Mouse (Mus musculus): ENCODE results near the gene Sgpp2. TPM values are rescaled to one million over a fixed set of nuclear protein-coding genes. Genes with fewer than 3 reads are reported as not detected.
A peak's percentile ranks its signal among the peaks of the same experiment; 100 is the strongest.

Gene Sgpp2
- total RNA-seq, 1 experiment = 0.22 TPM

- Histone ChIP-seq H3K36me3 (ENCODE audit: control insufficient read depth, insufficient read depth, low read length, poor library complexity, severe bottlenecking) (no peaks in the 10 kb centered on the region), H3K27ac (ENCODE audit: insufficient read depth, low read depth, low read length, poor library complexity, severe bottlenecking) (no peak overlapping the region), H3K4me3 (ENCODE audit: insufficient read depth in 1 of 2, low read depth in 1 of 2, low read length in 2 of 2, poor library complexity in 1 of 2, severe bottlenecking in 1 of 2) (peak overlapping the region; percentile 64 to 73), H3K4me1 (ENCODE audit: control insufficient read depth in 2 of 2, insufficient read depth in 2 of 2, low read length in 2 of 2, poor library complexity in 1 of 2) (peaks cover 2% of the 10 kb centered on the region in 2 experiments; a peak in 1 of 4 replicates), H3K9me3 (ENCODE audit: control insufficient read depth, insufficient read depth, low read depth, low read length) (no peaks in the 10 kb centered on the region), H3K9ac (ENCODE audit: insufficient read depth, low read depth, low read length, poor library complexity, severe bottlenecking) (no peak overlapping the region)
- no peak for TF ChIP-seq ZC3H11A (IDR thresholded peaks at IDR 0.05; ENCODE audit: borderline replicate concordance, low read depth, low read length)
- TF ChIP-seq HCFC1 (IDR thresholded peaks at IDR 0.05; ENCODE audit: borderline replicate concordance, insufficient read depth, low read length) = no peak
- no peak for TF ChIP-seq MAFK (IDR thresholded peaks at IDR 0.05; ENCODE audit: insufficient read depth, low read depth, low read length)
- TF ChIP-seq ZNF384 (IDR thresholded peaks at IDR 0.05; ENCODE audit: low read depth, low read length) = no peak
- TF ChIP-seq CHD2 (IDR thresholded peaks at IDR 0.05; ENCODE audit: low read depth, low read length) = no peak
- peak; percentile 47 for DNase-seq (ENCODE audit: low read depth, low spot score)
- in situ Hi-C loops (cut with MboI; ENCODE audit: low sequenced_read_pairs in 2 of 2, unreplicated experiment in 2 of 2) = loop anchor here in 1 of 2 experiments (5.0 kb wide), 1 partner anchor 99 kb away; no protein-coding TSS in a partner anchor
Observed at GRCm38 (mm10) chr1:78310861-78311341, 756 bp downstream of the Sgpp2 start.

GRCm38 (mm10) chr1:78311482-78311881 is 1.3 kb downstream of the Sgpp2 start:
- H3K27ac ChIP-seq (ENCODE audit: insufficient read depth, low read depth, low read length, poor library complexity, severe bottlenecking) = no peak overlapping the region
- H3K4me1 ChIP-seq (ENCODE audit: control insufficient read depth in 2 of 2, insufficient read depth in 2 of 2, low read length in 2 of 2, poor library complexity in 1 of 2) = peaks cover 2% of the 10 kb centered on the region in 2 experiments; a peak in 1 of 4 replicates
- no peaks in the 10 kb centered on the region for H3K9me3 ChIP-seq (ENCODE audit: control insufficient read depth, insufficient read depth, low read depth, low read length)
- no peaks in the 10 kb centered on the region for H3K36me3 ChIP-seq (ENCODE audit: control insufficient read depth, insufficient read depth, low read length, poor library complexity, severe bottlenecking)
- no peak overlapping the region for H3K9ac ChIP-seq (ENCODE audit: insufficient read depth, low read depth, low read length, poor library complexity, severe bottlenecking)
- TF ChIP-seq ZNF384 (IDR thresholded peaks at IDR 0.05; ENCODE audit: low read depth, low read length) = no peak
- TF ChIP-seq HCFC1 (IDR thresholded peaks at IDR 0.05; ENCODE audit: borderline replicate concordance, insufficient read depth, low read length) = no peak
- no peak for TF ChIP-seq MAFK (IDR thresholded peaks at IDR 0.05; ENCODE audit: insufficient read depth, low read depth, low read length)
- TF ChIP-seq CHD2 (IDR thresholded peaks at IDR 0.05; ENCODE audit: low read depth, low read length) = no peak
- TF ChIP-seq ZC3H11A (IDR thresholded peaks at IDR 0.05; ENCODE audit: borderline replicate concordance, low read depth, low read length) = no peak
- in situ Hi-C loops (cut with MboI; ENCODE audit: low sequenced_read_pairs in 2 of 2, unreplicated experiment in 2 of 2) = loop anchor here in 1 of 2 experiments (5.0 kb wide), 1 partner anchor 99 kb away; no protein-coding TSS in a partner anchor
- peak overlapping the region in 1 of 2 experiments; percentile 64; a peak in 1 of 4 replicates for H3K4me3 ChIP-seq (ENCODE audit: insufficient read depth in 1 of 2, low read depth in 1 of 2, low read length in 2 of 2, poor library complexity in 1 of 2, severe bottlenecking in 1 of 2)
- no peak for DNase-seq (ENCODE audit: low read depth, low spot score)

- no peak overlapping the region for H3K9ac ChIP-seq (ENCODE audit: insufficient read depth, low read depth, low read length, poor library complexity, severe bottlenecking)
- no peak for DNase-seq (ENCODE audit: low read depth, low spot score)
- no peaks in the 10 kb centered on the region for H3K36me3 ChIP-seq (ENCODE audit: control insufficient read depth, insufficient read depth, low read length, poor library complexity, severe bottlenecking)
- TF ChIP-seq MAFK (IDR thresholded peaks at IDR 0.05; ENCODE audit: insufficient read depth, low read depth, low read length) = no peak
- no peak for TF ChIP-seq HCFC1 (IDR thresholded peaks at IDR 0.05; ENCODE audit: borderline replicate concordance, insufficient read depth, low read length)
- TF ChIP-seq ZC3H11A (IDR thresholded peaks at IDR 0.05; ENCODE audit: borderline replicate concordance, low read depth, low read length) = no peak
- TF ChIP-seq ZNF384 (IDR thresholded peaks at IDR 0.05; ENCODE audit: low read depth, low read length) = no peak
- in situ Hi-C loops (cut with MboI; ENCODE audit: low sequenced_read_pairs in 2 of 2, unreplicated experiment in 2 of 2) = loop anchor here in 1 of 2 experiments (5.0 kb wide), 1 partner anchor 101 kb away; no protein-coding TSS in a partner anchor
- no peak overlapping the region for H3K4me3 ChIP-seq (ENCODE audit: insufficient read depth in 1 of 2, low read depth in 1 of 2, low read length in 2 of 2, poor library complexity in 1 of 2, severe bottlenecking in 1 of 2)
- H3K4me1 ChIP-seq (ENCODE audit: control insufficient read depth in 2 of 2, insufficient read depth in 2 of 2, low read length in 2 of 2, poor library complexity in 1 of 2) = peaks cover 2% of the 10 kb centered on the region in 2 experiments; a peak in 1 of 4 replicates
- no peaks in the 10 kb centered on the region for H3K9me3 ChIP-seq (ENCODE audit: control insufficient read depth, insufficient read depth, low read depth, low read length)
- H3K27ac ChIP-seq (ENCODE audit: insufficient read depth, low read depth, low read length, poor library complexity, severe bottlenecking) = no peak overlapping the region
Observed at GRCm38 (mm10) chr1:78312917-78313316, 2.8 kb downstream of the Sgpp2 start.

- TF ChIP-seq ZC3H11A (IDR thresholded peaks at IDR 0.05; ENCODE audit: borderline replicate concordance, low read depth, low read length) (no peak), CHD2 (IDR thresholded peaks at IDR 0.05; ENCODE audit: low read depth, low read length) (no peak), MAFK (IDR thresholded peaks at IDR 0.05; ENCODE audit: insufficient read depth, low read depth, low read length) (no peak), ZNF384 (IDR thresholded peaks at IDR 0.05; ENCODE audit: low read depth, low read length) (no peak), HCFC1 (IDR thresholded peaks at IDR 0.05; ENCODE audit: borderline replicate concordance, insufficient read depth, low read length) (no peak)
Observed at GRCm38 (mm10) chr1:78313961-78314360, 3.8 kb downstream of the Sgpp2 start.

More at GRCm38 (mm10) chr1:78313961-78314360, 3.8 kb downstream of the Sgpp2 start:
- DNase-seq (ENCODE audit: low read depth, low spot score) = no peak
- Histone ChIP-seq H3K27ac (ENCODE audit: insufficient read depth, low read depth, low read length, poor library complexity, severe bottlenecking) (no peak overlapping the region), H3K9me3 (ENCODE audit: control insufficient read depth, insufficient read depth, low read depth, low read length) (no peaks in the 10 kb centered on the region), H3K9ac (ENCODE audit: insufficient read depth, low read depth, low read length, poor library complexity, severe bottlenecking) (no peak overlapping the region), H3K36me3 (ENCODE audit: control insufficient read depth, insufficient read depth, low read length, poor library complexity, severe bottlenecking) (no peaks in the 10 kb centered on the region), H3K4me1 (ENCODE audit: control insufficient read depth in 2 of 2, insufficient read depth in 2 of 2, low read length in 2 of 2, poor library complexity in 1 of 2) (peaks cover 2% of the 10 kb centered on the region in 2 experiments; a peak in 1 of 4 replicates), H3K4me3 (ENCODE audit: insufficient read depth in 1 of 2, low read depth in 1 of 2, low read length in 2 of 2, poor library complexity in 1 of 2, severe bottlenecking in 1 of 2) (no peak overlapping the region)
- in situ Hi-C loops (cut with MboI; ENCODE audit: low sequenced_read_pairs in 2 of 2, unreplicated experiment in 2 of 2) = loop anchor here in 1 of 2 experiments (5.0 kb wide), 1 partner anchor 102 kb away; no protein-coding TSS in a partner anchor

Measured in ES-E14 (cell line).